Mouse (Mus musculus) midbrain, postnatal 0 days (tissue): ENCODE results near the gene Fscn1. TPM values are rescaled to one million over a fixed set of nuclear protein-coding genes. Genes with fewer than 3 reads are reported as not detected.
A peak's percentile ranks its signal among the peaks of the same experiment; 100 is the strongest.

ENCODE experiments used
- ATAC-seq: fragments of 200-750 bp; cut with Nextera tagmentation; 2 replicates; pipeline ENCODE4 v1.8.0; 2017; ENCODE audit warnings: moderate number of reproducible peaks, mild to moderate bottlenecking, moderate TSS enrichment, moderate library complexity; ENCODE audit not compliant: low FRiP score
- DNase-seq: peaks from one replicate; pipeline ENCODE4 v3.0.0-alpha.2; 2015; ENCODE audit warnings: low spot score
- H3K27ac ChIP-seq: fragments of 300-500 bp; sonication (generic); 2 replicates; pipeline ENCODE4 v1.5.1; 2014; ENCODE audit warnings: low read depth, mild to moderate bottlenecking, low read length, mixed read lengths
- H3K27me3 ChIP-seq: fragments of 300-500 bp; sonication (generic); 2 replicates; pipeline ENCODE4 v1.6.1; 2014; ENCODE audit warnings: low read length, control low read depth, mixed read lengths; ENCODE audit not compliant: insufficient read depth
- H3K36me3 ChIP-seq: fragments of 300-500 bp; sonication (generic); 2 replicates; pipeline ENCODE4 v1.6.1; 2014; ENCODE audit warnings: low read length, control low read depth, mixed read lengths; ENCODE audit not compliant: insufficient read depth
- H3K4me1 ChIP-seq: fragments of 300-500 bp; sonication (generic); 2 replicates; pipeline ENCODE4 v1.6.1; 2014; ENCODE audit warnings: mild to moderate bottlenecking, control low read depth, antibody characterized with exemption, low read length, mixed read lengths; ENCODE audit not compliant: insufficient read depth
- H3K4me2 ChIP-seq: fragments of 300-500 bp; sonication (generic); 2 replicates; pipeline ENCODE4 v1.6.1; 2014; ENCODE audit warnings: low read depth, mild to moderate bottlenecking, low read length, mixed read lengths; ENCODE audit not compliant: poor library complexity, severe bottlenecking
- H3K4me3 ChIP-seq: fragments of 300-500 bp; sonication (generic); 2 replicates; pipeline ENCODE4 v1.5.1; 2014; ENCODE audit warnings: low read depth, mild to moderate bottlenecking, low read length, moderate library complexity
- H3K9ac ChIP-seq: fragments of 300-500 bp; sonication (generic); replicated peaks from 2 replicates; pipeline ENCODE4 v1.6.1; 2014; ENCODE audit warnings: mild to moderate bottlenecking, low read length, moderate library complexity, mixed read lengths; ENCODE audit not compliant: poor library complexity, severe bottlenecking
- H3K9me3 ChIP-seq: fragments of 300-500 bp; sonication (generic); 2 replicates; pipeline ENCODE4 v1.6.1; 2016; ENCODE audit warnings: low read length, control low read depth
- CTCF ChIP-seq: IDR thresholded peaks from 2 replicates; pipeline ENCODE4 v1.5.1; 2016; ENCODE audit warnings: antibody characterized with exemption, mild to moderate bottlenecking
- WGBS: fragments of 180-500 bp; shearing (Covaris S2); extraction: QIAGEN DNeasy Blood & Tissue Kit; methylation state at CpG from one replicate; pipeline ENCODE4 v1.1.7; 2014; 5-methylcytosine and 5-hydroxymethylcytosine counted together
- polyA plus RNA-seq: library from polyadenylated mRNA; unstranded; fragments of >200 nt; fragmentation: Nextera tagmentation; extraction: Ambion mirVana; gene quantifications from 2 replicates; pipeline ENCODE4 v1.2.1, GENCODE M21; 2015
- total RNA-seq: library from RNA; depleted of rRNA; stranded (reverse); fragments of >200 nt; gene quantifications from 2 replicates; pipeline ENCODE4 v1.2.3, GENCODE M21; 2014

Fscn1 gene
- total and polyA plus RNA-seq, 2 experiments from 2014 or later, result 504 to 616 TPM

GRCm38 (mm10) chr5:142944979-142945682, 15.0 kb upstream of the Fscn1 start:
- no peaks in the 10 kb centered on the region for H3K9me3 ChIP-seq
- 75% methylated on average over 8 of the region's 8 CpGs for WGBS
- no peak overlapping the region for H3K27ac ChIP-seq
- H3K36me3 ChIP-seq, result no peaks in the 10 kb centered on the region
- H3K9ac ChIP-seq, result no peak overlapping the region
- H3K27me3 ChIP-seq, result no peaks in the 10 kb centered on the region
- no peak overlapping the region for H3K4me3 ChIP-seq
- no peak for DNase-seq
- no peak for TF ChIP-seq CTCF
- ATAC-seq, result no peak
- no peak overlapping the region for H3K4me2 ChIP-seq
- H3K4me1 ChIP-seq, result no peaks in the 10 kb centered on the region

GRCm38 (mm10) chr5:142947460-142947859, 12.7 kb upstream of the Fscn1 start:
- Histone ChIP-seq H3K36me3 (no peaks in the 10 kb centered on the region), H3K4me3 (no peak overlapping the region), H3K27ac (no peak overlapping the region), H3K9me3 (no peaks in the 10 kb centered on the region), H3K9ac (no peak overlapping the region), H3K27me3 (no peaks in the 10 kb centered on the region), H3K4me1 (no peaks in the 10 kb centered on the region), H3K4me2 (no peak overlapping the region)
- TF ChIP-seq CTCF, result no peak
- ATAC-seq (no peak), DNase-seq (no peak)
- WGBS, result 84% methylated on average over 7 of the region's 7 CpGs

GRCm38 (mm10) chr5:142949580-142949979, 10.6 kb upstream of the Fscn1 start:
- H3K4me3 ChIP-seq, result no peak overlapping the region
- no peak for TF ChIP-seq CTCF
- no peaks in the 10 kb centered on the region for H3K4me1 ChIP-seq
- no peak overlapping the region for H3K27ac ChIP-seq
- no peak overlapping the region for H3K4me2 ChIP-seq
- no peak overlapping the region for H3K9ac ChIP-seq
- no peak for ATAC-seq
- DNase-seq, result no peak
- WGBS, result 71% methylated on average over 6 of the region's 6 CpGs
- H3K27me3 ChIP-seq, result no peaks in the 10 kb centered on the region
- H3K36me3 ChIP-seq, result no peaks in the 10 kb centered on the region
- no peaks in the 10 kb centered on the region for H3K9me3 ChIP-seq

DNA sequence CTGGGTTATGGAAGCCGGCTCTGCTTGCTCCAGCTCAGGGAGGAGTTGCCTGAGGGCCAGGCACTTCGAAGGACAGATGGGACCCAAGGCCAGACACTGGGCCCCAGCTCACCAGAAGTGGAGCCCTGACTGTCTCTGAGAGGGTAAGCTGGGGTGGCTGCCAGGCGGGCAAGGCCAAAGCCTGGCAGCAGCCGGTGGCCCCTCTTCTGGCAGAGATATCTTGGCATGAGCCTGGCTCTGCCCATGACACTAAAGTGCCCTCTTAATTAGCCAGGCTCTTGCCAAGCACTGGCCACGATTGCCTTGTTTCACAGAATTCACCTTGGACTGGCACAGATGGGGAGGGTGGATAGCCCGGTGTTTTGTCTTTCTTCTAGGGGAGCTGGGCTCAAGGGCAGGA, 9.7 kb upstream of the Fscn1 start:
- no peak overlapping the region for H3K4me2 ChIP-seq
- H3K9me3 ChIP-seq, result no peaks in the 10 kb centered on the region
- no peak overlapping the region for H3K4me3 ChIP-seq
- H3K9ac ChIP-seq, result no peak overlapping the region
- no peaks in the 10 kb centered on the region for H3K36me3 ChIP-seq
- H3K27ac ChIP-seq, result no peak overlapping the region
- H3K4me1 ChIP-seq, result no peaks in the 10 kb centered on the region
- H3K27me3 ChIP-seq, result no peaks in the 10 kb centered on the region
- no peak for TF ChIP-seq CTCF
- ATAC-seq (no peak; the same call in 1 of the 2 replicates), DNase-seq (peak; percentile 76)
- WGBS, result 73% methylated on average over 6 of the region's 6 CpGs

DNA sequence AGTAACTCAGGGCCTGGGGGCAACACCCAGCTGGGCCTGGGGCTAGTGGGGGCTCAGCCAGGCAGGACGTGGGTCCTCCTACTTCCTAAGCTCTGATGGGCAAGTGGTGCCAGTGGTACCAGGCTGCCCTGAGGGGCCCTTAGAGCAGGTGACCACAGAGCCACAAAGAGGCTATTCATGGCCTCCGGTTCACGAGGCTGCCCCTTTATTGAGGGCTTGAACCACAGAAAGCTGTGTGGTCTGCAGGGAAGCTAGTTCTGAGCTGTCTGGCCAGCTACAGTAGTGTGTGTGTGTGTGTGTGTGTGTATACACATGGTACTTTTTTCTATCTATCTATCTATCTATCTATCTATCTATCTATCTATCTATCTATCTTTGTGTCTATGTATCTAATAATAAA, 6.5 kb upstream of the Fscn1 start:
- H3K27ac ChIP-seq, result no peak overlapping the region
- no peaks in the 10 kb centered on the region for H3K4me1 ChIP-seq
- no peaks in the 10 kb centered on the region for H3K27me3 ChIP-seq
- H3K4me3 ChIP-seq, result no peak overlapping the region
- no peak overlapping the region for H3K4me2 ChIP-seq
- 62% methylated on average over 3 of the region's 3 CpGs for WGBS
- H3K9me3 ChIP-seq, result no peaks in the 10 kb centered on the region
- H3K9ac ChIP-seq, result no peak overlapping the region
- no peak for ATAC-seq
- no peaks in the 10 kb centered on the region for H3K36me3 ChIP-seq
- DNase-seq, result no peak
- TF ChIP-seq CTCF, result no peak

DNA sequence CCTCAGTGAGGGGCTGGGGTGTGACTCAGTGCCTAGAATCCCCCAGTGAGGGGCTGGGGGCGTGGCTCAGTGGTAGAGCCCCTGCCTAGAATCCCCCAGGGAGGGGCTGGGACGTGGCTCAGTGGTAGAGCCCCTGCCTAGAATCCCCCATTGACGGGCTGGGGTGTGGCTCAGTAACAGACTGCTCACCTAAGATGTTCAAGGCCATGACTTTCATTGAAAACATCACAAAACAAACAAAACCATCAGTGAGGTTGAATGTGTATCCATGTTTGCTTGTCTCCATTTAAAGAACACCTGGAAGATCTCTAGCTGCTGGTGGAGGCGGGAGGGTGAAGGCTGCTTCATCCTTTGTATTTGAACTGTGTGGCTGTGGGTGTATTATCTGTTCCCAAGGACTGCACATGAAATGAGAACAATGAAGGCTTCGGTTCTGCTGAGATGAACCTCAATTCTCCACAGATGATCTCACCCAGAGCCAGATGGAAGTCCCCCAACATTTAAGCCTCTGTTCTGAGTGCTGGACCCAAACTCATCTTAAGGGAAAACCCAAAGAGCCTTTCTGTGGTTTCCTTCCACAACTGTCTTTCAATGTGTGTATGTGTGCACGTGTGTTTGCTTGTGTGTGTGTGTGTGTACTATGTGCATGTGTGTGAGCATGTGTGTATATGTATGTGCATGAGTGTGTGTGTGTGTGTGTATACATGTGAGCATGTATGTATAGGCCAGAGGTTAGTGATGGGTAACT, 3.0 kb upstream of the Fscn1 start:
- 64% methylated on average over 6 of the region's 6 CpGs for WGBS
- Histone ChIP-seq H3K27ac (no peak overlapping the region), H3K4me3 (no peak overlapping the region), H3K27me3 (no peaks in the 10 kb centered on the region), H3K9me3 (no peaks in the 10 kb centered on the region), H3K36me3 (no peaks in the 10 kb centered on the region), H3K4me1 (no peaks in the 10 kb centered on the region), H3K4me2 (no peak overlapping the region), H3K9ac (no peak overlapping the region)
- no peak for TF ChIP-seq CTCF
- DNase-seq (no peak), ATAC-seq (no peak)
